Mouse (Mus musculus): ENCODE measurements around the gene Eif5.
"Not testable (repeated sequence)": the region's sequence is repeated elsewhere in the genome, so short reads cannot be mapped to it uniquely, and the experiment has no call there.

Gene Eif5

GRCm38 (mm10) chr12:111524883-111525282 is 12.9 kb upstream of the Eif5 start:
- DNase-seq (ENCODE audit: low spot score in 2 of 2) = no peak

- peak; percentile 70 to 88 for DNase-seq (ENCODE audit: low spot score in 2 of 2)
These were observed 10.1 kb upstream of the Eif5 start for GRCm38 (mm10) chr12:111527643-111528281.

GRCm38 (mm10) chr12:111529192-111529591 is 8.6 kb upstream of the Eif5 start:
- no peak for DNase-seq (ENCODE audit: low spot score in 2 of 2)

- DNase-seq (ENCODE audit: low spot score in 2 of 2) = peak in 1 of 2 experiments; percentile 67
These were observed 4.6 kb upstream of the Eif5 start for GRCm38 (mm10) chr12:111533096-111533794.

GRCm38 (mm10) chr12:111535281-111535680 is 2.5 kb upstream of the Eif5 start:
- DNase-seq (ENCODE audit: low spot score in 2 of 2) = no peak

DNA sequence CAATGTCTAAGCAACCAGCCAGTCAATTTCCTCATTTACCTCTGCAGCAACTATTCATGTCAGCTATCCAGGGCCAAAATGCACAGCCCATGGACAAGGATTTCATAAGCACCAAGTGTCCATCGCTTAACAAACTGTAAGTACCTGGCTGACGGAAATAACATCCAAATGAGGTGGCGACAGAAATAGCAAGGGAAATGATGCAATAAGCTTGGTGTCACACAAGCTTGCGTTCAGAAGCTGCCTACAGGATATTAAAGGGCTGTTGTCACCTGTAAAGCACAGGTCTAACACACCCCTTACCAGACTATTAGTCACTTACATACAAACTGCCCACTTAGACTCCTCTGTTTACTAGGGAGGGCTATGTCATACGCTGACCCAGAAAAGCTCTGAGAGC is 2.1 kb upstream of the Eif5 start:
- no peak for DNase-seq (ENCODE audit: low spot score in 2 of 2)

DNA sequence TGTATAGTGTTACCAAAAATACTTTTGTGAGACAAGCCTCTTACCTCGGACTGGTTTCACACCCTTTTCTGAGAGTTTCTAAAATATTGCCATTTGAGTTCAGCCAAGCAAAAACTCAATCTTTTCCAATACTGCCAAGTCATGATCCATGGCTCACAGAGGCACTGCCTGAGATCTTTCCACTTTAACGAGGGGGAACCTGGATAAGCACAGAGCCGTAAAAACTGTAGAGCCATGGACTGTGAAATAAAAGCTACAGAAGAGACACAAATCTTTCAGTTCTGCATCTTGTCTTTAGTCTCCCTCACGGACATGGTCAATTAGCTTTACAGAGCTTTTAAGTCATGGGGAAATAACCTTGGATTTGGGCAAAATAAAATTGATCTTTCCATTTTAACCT is 1.1 kb upstream of the Eif5 start:
- DNase-seq (ENCODE audit: low spot score in 2 of 2) = no peak

DNA sequence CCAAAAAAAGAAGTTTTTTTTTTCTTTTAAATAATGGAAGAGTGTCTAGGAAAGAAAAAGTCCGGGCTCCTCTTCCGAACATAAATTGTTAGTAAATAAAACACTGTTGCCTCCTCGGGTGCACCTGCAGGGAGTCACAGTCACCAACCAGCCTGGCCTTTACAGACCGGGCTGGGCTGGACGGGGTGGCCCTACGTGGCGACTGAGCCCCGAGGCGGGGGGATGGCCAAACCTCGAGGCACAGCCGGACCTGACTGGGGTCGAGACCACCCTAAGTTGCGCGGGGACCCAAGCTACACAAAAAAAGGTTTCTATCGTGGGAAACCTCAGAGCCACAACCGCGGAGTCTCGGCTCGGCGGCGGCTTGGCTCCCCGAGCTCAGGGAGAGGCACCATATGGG is 475 bp upstream of the Eif5 start:
- no peak for DNase-seq (ENCODE audit: low spot score in 2 of 2)

- DNase-seq (ENCODE audit: low spot score in 2 of 2) = peak; percentile 63 to 74
These were observed 650 bp downstream of the Eif5 start for GRCm38 (mm10) chr12:111538292-111539040.

DNA sequence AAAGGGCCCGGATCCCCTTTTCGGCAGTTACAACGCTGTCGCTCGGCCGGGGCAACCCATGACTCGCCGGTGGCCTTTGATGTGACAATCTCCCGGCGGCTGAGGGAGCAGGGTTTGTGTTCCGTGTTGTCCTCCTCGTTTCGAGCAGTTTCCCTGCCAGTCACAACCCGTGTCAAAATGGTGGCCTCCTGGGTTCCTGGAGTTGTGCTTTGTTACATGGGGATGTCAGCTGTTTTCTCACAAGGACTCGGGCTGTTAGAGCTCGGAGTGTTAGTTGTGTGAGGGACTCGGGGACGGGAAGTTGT is 1.2 kb downstream of the Eif5 start:
- DNase-seq (ENCODE audit: low spot score in 2 of 2) = no peak

- DNase-seq (ENCODE audit: low spot score in 2 of 2) = no peak
These were observed 9.3 kb downstream of the Eif5 start for GRCm38 (mm10) chr12:111547070-111547469.

DNA sequence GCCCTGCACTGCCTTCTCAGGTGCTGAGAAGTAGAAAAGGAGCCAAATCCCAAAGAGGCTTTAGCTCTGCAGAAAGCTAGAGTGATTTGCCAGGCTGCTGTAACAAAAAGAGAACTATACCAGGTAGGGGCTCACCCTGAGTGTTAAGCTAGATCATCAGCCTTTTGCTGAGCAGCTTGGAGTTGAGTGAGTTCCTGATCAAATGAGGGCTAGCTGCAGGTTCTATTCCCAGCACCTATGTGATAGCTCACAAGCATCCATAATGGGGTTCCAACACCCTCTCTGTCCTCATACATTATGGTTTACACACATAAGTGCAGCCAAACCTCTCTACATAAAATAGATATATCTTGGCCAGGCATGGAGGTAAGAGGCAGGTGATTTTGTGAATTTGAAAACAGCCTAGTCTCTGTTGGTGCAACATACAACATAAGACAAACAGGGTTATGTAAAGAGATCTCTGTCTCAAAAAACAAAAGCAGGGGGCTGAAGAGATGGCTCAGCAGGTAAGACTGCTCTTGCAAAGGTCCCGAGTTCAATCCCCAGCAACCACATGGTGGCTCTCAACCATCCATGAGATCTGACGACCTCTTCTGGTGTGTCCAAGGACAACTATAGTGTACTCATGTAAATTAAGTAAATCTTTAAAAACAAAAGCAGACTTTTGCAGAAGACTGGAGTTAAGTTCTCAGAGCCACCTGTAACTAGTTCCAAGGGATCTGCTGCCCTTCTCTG is 10.9 kb downstream of the Eif5 start:
- no peak for DNase-seq (ENCODE audit: low spot score in 2 of 2)

DNA sequence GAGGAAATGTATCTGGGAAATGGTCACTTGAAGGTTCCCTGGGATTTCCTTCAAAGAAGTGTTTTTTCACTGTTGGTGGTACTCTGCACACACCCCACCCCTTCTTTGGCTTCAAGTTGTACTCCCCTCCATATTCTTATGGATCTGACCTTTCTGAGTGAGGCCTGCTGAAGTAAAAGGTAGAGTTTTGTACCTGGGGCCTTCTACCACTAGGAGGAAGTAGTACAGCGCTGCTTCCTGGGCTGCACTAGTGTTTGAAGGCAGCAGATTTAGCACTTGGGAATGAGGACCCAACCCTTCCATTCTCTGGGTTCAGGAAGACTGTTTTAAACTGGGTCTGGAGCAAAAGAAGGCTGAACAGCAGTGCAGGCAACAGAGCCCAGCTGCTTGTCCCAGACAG is 12.9 kb downstream of the Eif5 start:
- DNase-seq (ENCODE audit: low spot score in 2 of 2) = no peak

DNA sequence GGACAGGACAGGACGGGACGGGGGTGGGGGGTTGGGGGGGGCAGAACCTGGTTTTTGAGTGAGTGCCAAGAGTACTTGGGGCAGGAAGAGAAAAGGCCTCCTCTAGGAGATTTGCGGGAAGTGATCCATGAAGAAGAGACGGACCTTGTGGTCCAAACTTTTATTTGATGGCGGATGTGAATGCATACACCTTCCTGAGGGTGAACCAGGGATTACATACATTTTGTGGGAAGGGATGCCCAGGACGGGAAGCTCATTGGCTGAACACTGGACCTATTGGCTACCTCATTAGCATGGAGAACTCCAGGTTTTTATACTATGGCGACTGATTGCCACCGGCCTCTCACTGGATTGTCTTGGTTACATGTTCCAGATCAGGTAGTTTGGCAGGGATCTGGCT is 14.5 kb downstream of the Eif5 start:
- DNase-seq (ENCODE audit: low spot score in 2 of 2) = no peak

DNA sequence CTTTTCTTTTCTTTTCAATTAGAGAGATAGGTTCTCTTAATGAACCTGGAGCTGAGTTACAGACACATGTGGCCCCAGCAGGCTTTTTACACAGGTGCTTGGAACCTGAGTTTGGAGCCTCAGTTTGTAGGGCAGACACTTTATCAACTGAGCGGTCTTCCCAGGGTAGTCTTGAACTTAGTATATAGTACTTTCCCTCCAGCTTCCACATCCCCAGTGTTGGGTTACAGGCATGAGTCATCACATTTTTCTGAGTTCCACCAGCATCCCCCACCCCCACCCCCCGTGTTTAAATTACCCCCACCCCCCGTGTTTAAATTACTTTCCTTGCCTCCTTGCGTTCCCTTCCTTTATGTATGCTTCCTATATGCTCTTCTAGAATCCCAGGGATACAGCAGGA is 17.5 kb downstream of the Eif5 start:
- DNase-seq (ENCODE audit: low spot score in 2 of 2) = no peak

GRCm38 (mm10) chr12:111555893-111556292 is 18.1 kb downstream of the Eif5 start:
- DNase-seq (ENCODE audit: low spot score in 2 of 2) = not testable (repeated sequence)

DNA sequence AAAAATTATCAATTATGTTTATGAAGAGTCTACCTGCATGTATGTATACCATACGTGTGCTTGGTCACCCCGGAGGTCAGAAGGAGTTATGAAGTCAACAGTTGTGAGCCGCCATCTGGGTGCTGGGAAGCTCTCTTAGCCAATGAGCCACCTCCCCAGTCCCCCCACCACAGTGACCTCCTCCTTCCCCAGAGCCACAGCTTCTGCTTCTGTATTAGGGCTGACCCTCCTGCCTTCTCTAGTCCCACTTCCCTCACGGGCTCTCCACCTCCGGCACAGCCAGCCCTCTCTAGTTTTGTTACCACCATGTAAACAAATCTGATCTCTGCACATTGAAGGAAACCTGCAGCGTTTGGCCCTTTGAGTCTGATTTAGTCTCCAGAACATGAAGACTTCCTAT is 19.7 kb downstream of the Eif5 start:
- DNase-seq (ENCODE audit: low spot score in 2 of 2) = no peak

DNA sequence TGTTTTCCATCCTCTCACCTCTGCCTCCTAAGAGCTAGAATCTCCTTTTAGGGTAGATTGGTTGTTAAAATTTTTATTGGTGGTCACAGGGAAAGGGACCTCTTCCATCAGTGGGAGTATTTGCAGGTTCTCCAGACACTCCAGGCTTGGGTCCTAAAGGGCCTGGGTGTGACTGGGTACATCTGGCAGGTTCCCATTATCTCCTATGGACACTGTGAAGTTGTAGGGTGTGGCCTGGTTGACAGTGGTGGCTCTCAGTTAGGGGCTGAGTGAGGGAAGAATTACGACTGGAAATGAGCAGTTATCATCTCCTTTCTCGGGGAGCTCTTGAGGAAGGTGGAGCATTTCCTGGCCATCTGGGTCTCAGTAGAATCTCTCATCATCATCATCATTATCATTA is 20.8 kb downstream of the Eif5 start:
- DNase-seq (ENCODE audit: low spot score in 2 of 2) = no peak

DNA sequence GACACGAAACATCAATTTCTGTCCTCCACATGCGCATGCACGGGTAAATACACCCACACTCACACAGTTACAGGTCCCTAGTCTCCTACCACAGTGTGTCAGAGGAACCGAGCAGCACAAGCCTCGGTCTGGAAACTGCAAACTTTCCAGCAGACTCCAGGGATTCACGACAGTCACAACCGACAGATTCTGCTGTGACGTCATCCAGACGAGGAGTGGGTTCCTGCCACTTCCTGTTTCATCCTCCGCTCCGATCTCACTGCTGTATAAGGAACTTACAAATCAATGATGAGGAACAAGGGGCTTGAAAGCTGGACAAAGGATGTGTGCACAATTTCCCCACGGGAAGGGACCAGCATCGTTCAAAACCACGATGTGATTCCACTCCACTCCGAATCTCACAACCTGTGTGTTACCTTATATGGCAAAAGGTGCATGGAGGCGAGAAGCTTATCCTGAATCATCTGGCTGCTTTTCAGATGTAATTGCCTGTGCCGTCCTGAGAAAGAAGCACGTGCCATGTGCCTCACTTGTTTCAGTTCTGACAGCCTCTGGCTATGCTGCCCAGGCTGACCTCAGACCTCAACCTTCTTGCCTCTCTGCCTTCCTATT is 21.9 kb downstream of the Eif5 start:
- peak; percentile 58 to 79 for DNase-seq (ENCODE audit: low spot score in 2 of 2)

- DNase-seq (ENCODE audit: low spot score in 2 of 2) = no peak
These were observed 22.5 kb downstream of the Eif5 start for GRCm38 (mm10) chr12:111560286-111560685.

DNA sequence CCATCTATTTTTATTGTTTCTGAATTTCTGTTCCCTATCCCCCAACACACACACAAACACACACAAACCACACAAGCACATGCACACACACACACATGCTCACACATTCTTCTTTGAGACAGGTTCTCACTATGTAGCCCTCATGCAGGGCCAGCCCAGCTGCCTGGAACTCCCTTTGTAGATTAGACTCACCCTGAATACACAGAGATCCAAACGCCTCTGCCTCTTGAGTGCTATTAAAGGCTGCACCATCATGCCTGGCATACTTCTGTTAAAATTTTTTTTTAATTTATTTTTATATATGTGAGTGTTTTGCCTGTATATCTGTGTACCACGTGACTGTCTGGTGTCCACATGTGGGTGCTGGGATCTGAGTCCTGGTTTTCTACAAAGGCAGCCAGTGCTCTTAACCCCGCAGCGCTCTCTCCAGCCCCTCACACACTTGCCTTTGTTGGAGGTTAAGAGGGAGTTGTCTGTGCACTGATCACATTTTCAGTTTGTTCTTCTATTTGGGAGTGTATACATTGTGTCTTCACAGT is 24.5 kb downstream of the Eif5 start:
- DNase-seq (ENCODE audit: low spot score in 2 of 2) = peak in 1 of 2 experiments; percentile 35

All from frontal cortex, postnatal 36 days (tissue).